Mouse (Mus musculus) embryonic fibroblast, embryonic 13.5 days (primary cell): Measurements from ENCODE around the gene Chd9.

Experiments used
- CTCF ChIP-seq: IDR thresholded peaks from 2 replicates; pipeline ENCODE4 v1.5.1; 2011; ENCODE audit warnings: mild to moderate bottlenecking, control low read depth, low read length, moderate library complexity, borderline replicate concordance; ENCODE audit not compliant: insufficient read depth
- POLR2A ChIP-seq: IDR thresholded peaks from 2 replicates; pipeline ENCODE4 v1.6.1; 2011; ENCODE audit warnings: low read depth, mild to moderate bottlenecking, control low read depth, low read length, moderate library complexity

GRCm38 (mm10) chr8:90799473-90799872 lies 28.7 kb upstream of the Chd9 start:
- no peak for TF ChIP-seq CTCF
- no peak for TF ChIP-seq POLR2A
